Mouse (Mus musculus): ENCODE measurements around the gene Creb3l4. TPM values are rescaled to one million over a fixed set of nuclear protein-coding genes. Genes with fewer than 3 reads are reported as not detected.

Gene Creb3l4
- polyA plus RNA-seq, 1 experiment = 4.6 TPM

- 0 out of 2 replicates have a peak, but pooled peaks have one; percentile 39 for TF ChIP-seq EP300 (IDR thresholded peaks at IDR 0.05; ENCODE audit: insufficient read depth, low read depth, low read length)
- TF ChIP-seq POLR2A (IDR thresholded peaks at IDR 0.05; ENCODE audit: insufficient read depth, low read length) = peak; percentile 71
- no peak for TF ChIP-seq CTCF (IDR thresholded peaks at IDR 0.05; ENCODE audit: low read depth, low read length)
- H3K27ac ChIP-seq (ENCODE audit: insufficient read depth, low read length) = peak within 1 kb of the TSS; percentile 64
- H3K27me3 ChIP-seq (ENCODE audit: control insufficient read depth, insufficient read depth, low read length, poor library complexity, severe bottlenecking) = no peaks in the 10 kb centered on the region
- peak within 1 kb of the TSS; percentile 78 for H3K9ac ChIP-seq (ENCODE audit: low read depth, poor library complexity, severe bottlenecking)
- H3K36me3 ChIP-seq (ENCODE audit: control insufficient read depth, insufficient read depth, low read length, poor library complexity, severe bottlenecking) = peaks cover 20% of the 10 kb centered on the region
- peak within 1 kb of the TSS; percentile 97 for H3K4me3 ChIP-seq (ENCODE audit: low read depth, low read length)
- no peaks in the 10 kb centered on the region for H3K4me1 ChIP-seq (ENCODE audit: control insufficient read depth, insufficient read depth, low read length)
- no peaks in the 10 kb centered on the region for H3K9me3 ChIP-seq (replicated peaks; ENCODE audit: control insufficient read depth, insufficient read depth, low read length, poor library complexity, severe bottlenecking)
Observed at GRCm38 (mm10) chr3:90231507-90232333, 11.6 kb downstream of the Creb3l4 start, which contains the start of gene Jtb. Gene Jtb (plus strand): TSS chr3:90231597.

- no peaks in the 10 kb centered on the region for H3K27me3 ChIP-seq (ENCODE audit: control insufficient read depth, insufficient read depth, low read length, poor library complexity, severe bottlenecking)
- peak overlapping the region; percentile 97 for H3K4me3 ChIP-seq (ENCODE audit: low read depth, low read length)
- H3K9me3 ChIP-seq (replicated peaks; ENCODE audit: control insufficient read depth, insufficient read depth, low read length, poor library complexity, severe bottlenecking) = no peaks in the 10 kb centered on the region
- H3K27ac ChIP-seq (ENCODE audit: insufficient read depth, low read length) = no peak overlapping the region
- peaks cover 18% of the 10 kb centered on the region for H3K36me3 ChIP-seq (ENCODE audit: control insufficient read depth, insufficient read depth, low read length, poor library complexity, severe bottlenecking)
- TF ChIP-seq POLR2A (IDR thresholded peaks at IDR 0.05; ENCODE audit: insufficient read depth, low read length) (no peak), EP300 (IDR thresholded peaks at IDR 0.05; ENCODE audit: insufficient read depth, low read depth, low read length) (no peak), CTCF (IDR thresholded peaks at IDR 0.05; ENCODE audit: low read depth, low read length) (no peak)
- H3K9ac ChIP-seq (ENCODE audit: low read depth, poor library complexity, severe bottlenecking) = peak overlapping the region; percentile 78
- H3K4me1 ChIP-seq (ENCODE audit: control insufficient read depth, insufficient read depth, low read length) = no peaks in the 10 kb centered on the region
Observed at GRCm38 (mm10) chr3:90231075-90231474, 12.2 kb downstream of the Creb3l4 start.

DNA sequence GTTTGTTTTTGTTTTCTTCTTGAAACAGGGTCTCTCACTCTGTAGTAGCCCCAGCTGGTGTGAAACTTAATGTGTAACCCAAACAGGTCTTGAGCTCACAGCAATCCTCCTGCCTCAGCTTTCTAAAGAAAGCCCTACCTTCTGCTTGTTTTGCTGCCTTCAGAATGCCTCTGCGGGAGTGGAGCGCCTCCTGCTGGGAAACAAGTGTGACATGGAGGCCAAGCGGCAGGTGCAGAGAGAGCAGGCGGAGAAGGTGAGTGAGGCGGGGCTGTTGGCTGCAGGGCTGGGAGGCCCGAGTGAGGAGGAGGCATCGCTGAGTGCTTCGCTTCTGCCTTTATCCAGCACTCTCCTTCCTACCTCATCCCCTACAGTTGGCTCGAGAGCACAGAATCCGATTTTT lies 19.0 kb downstream of the Creb3l4 start:
- Histone ChIP-seq H3K4me3 (ENCODE audit: low read depth, low read length) (no peak overlapping the region), H3K9me3 (replicated peaks; ENCODE audit: control insufficient read depth, insufficient read depth, low read length, poor library complexity, severe bottlenecking) (no peaks in the 10 kb centered on the region), H3K4me1 (ENCODE audit: control insufficient read depth, insufficient read depth, low read length) (peaks cover 6% of the 10 kb centered on the region), H3K9ac (ENCODE audit: low read depth, poor library complexity, severe bottlenecking) (no peak overlapping the region), H3K36me3 (ENCODE audit: control insufficient read depth, insufficient read depth, low read length, poor library complexity, severe bottlenecking) (no peaks in the 10 kb centered on the region), H3K27me3 (ENCODE audit: control insufficient read depth, insufficient read depth, low read length, poor library complexity, severe bottlenecking) (no peaks in the 10 kb centered on the region), H3K27ac (ENCODE audit: insufficient read depth, low read length) (no peak overlapping the region)
- 0 out of 2 replicates have a peak, but pooled peaks have one; percentile 45 for TF ChIP-seq EP300 (IDR thresholded peaks at IDR 0.05; ENCODE audit: insufficient read depth, low read depth, low read length)
- TF ChIP-seq POLR2A (IDR thresholded peaks at IDR 0.05; ENCODE audit: insufficient read depth, low read length) = no peak
- TF ChIP-seq CTCF (IDR thresholded peaks at IDR 0.05; ENCODE audit: low read depth, low read length) = peak; percentile 90

DNA sequence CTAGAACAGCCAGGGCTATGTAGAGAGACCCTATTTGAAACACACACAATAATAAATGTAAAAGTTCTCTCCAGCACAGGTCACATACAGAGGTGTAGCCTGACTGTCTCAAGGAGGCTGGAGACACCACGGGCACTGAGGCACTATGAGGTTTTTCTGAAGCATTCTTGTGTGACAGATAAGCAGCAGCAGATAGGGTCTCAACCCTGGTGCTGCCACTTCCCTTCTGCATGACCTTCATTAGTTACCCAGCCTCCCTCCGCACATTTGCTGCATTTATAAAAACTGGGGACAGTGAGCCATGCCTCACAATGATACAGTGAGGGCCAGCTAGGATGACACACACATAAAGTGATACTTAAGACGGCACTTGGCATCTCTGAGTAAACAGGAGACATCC lies 20.4 kb downstream of the Creb3l4 start:
- TF ChIP-seq CTCF (IDR thresholded peaks at IDR 0.05; ENCODE audit: low read depth, low read length) (no peak), POLR2A (IDR thresholded peaks at IDR 0.05; ENCODE audit: insufficient read depth, low read length) (no peak), EP300 (IDR thresholded peaks at IDR 0.05; ENCODE audit: insufficient read depth, low read depth, low read length) (no peak)

DNA sequence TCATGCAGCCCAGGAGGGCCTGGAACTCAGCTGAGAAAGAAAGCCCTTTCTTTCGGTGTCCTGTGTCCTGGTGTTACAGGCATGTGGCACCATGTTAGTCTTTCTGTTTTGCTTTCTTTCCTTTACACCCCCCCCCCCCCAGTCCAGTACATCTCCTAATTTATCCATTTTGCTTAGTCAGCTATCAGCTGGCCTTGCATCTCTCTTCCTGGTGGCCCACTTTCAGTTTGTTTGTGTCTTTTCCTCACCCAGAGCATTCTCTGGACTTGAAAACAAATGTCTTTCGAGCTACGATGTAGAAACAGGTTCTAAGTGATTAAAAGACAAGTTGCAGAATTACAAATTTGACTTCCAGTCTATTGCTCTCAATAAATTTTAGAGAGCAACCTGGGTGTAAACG lies 20.9 kb downstream of the Creb3l4 start:
- Histone ChIP-seq H3K4me3 (ENCODE audit: low read depth, low read length) (no peak overlapping the region), H3K27me3 (ENCODE audit: control insufficient read depth, insufficient read depth, low read length, poor library complexity, severe bottlenecking) (no peaks in the 10 kb centered on the region), H3K36me3 (ENCODE audit: control insufficient read depth, insufficient read depth, low read length, poor library complexity, severe bottlenecking) (no peaks in the 10 kb centered on the region), H3K9ac (ENCODE audit: low read depth, poor library complexity, severe bottlenecking) (no peak overlapping the region), H3K9me3 (replicated peaks; ENCODE audit: control insufficient read depth, insufficient read depth, low read length, poor library complexity, severe bottlenecking) (no peaks in the 10 kb centered on the region), H3K27ac (ENCODE audit: insufficient read depth, low read length) (no peak overlapping the region), H3K4me1 (ENCODE audit: control insufficient read depth, insufficient read depth, low read length) (peaks cover 6% of the 10 kb centered on the region)
- TF ChIP-seq CTCF (IDR thresholded peaks at IDR 0.05; ENCODE audit: low read depth, low read length) (no peak), EP300 (IDR thresholded peaks at IDR 0.05; ENCODE audit: insufficient read depth, low read depth, low read length) (no peak), POLR2A (IDR thresholded peaks at IDR 0.05; ENCODE audit: insufficient read depth, low read length) (no peak)

More for the DNA sequence above, 20.4 kb downstream of the Creb3l4 start:
- Histone ChIP-seq H3K9ac (ENCODE audit: low read depth, poor library complexity, severe bottlenecking) (no peak overlapping the region), H3K27ac (ENCODE audit: insufficient read depth, low read length) (no peak overlapping the region), H3K4me1 (ENCODE audit: control insufficient read depth, insufficient read depth, low read length) (peaks cover 6% of the 10 kb centered on the region), H3K36me3 (ENCODE audit: control insufficient read depth, insufficient read depth, low read length, poor library complexity, severe bottlenecking) (no peaks in the 10 kb centered on the region), H3K9me3 (replicated peaks; ENCODE audit: control insufficient read depth, insufficient read depth, low read length, poor library complexity, severe bottlenecking) (no peaks in the 10 kb centered on the region), H3K27me3 (ENCODE audit: control insufficient read depth, insufficient read depth, low read length, poor library complexity, severe bottlenecking) (no peaks in the 10 kb centered on the region), H3K4me3 (ENCODE audit: low read depth, low read length) (no peak overlapping the region)

DNA sequence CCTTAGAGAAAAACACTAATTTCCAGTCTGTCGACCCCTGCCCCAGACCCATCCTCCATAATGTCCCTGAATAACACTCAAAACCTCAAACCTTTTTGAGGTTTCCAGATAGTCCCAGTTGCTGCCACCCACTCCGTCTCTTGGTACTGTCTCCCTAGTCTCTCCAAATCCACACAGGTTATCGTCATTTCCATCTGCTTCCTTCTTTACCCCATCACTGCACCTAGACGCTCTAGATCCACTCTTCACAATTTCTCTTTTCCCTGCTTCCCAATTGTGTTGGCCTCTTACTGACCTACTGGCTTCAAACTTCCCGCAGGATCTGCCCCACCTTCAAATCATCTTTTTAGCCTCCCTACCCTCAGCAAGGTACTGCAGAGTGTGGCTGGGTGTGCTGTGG lies 22.2 kb downstream of the Creb3l4 start:
- Histone ChIP-seq H3K4me3 (ENCODE audit: low read depth, low read length) (no peak overlapping the region), H3K4me1 (ENCODE audit: control insufficient read depth, insufficient read depth, low read length) (peaks cover 6% of the 10 kb centered on the region), H3K9ac (ENCODE audit: low read depth, poor library complexity, severe bottlenecking) (peak overlapping the region; percentile 82), H3K36me3 (ENCODE audit: control insufficient read depth, insufficient read depth, low read length, poor library complexity, severe bottlenecking) (no peaks in the 10 kb centered on the region), H3K27ac (ENCODE audit: insufficient read depth, low read length) (no peak overlapping the region), H3K9me3 (replicated peaks; ENCODE audit: control insufficient read depth, insufficient read depth, low read length, poor library complexity, severe bottlenecking) (no peaks in the 10 kb centered on the region), H3K27me3 (ENCODE audit: control insufficient read depth, insufficient read depth, low read length, poor library complexity, severe bottlenecking) (no peaks in the 10 kb centered on the region)
- no peak for TF ChIP-seq EP300 (IDR thresholded peaks at IDR 0.05; ENCODE audit: insufficient read depth, low read depth, low read length)
- no peak for TF ChIP-seq CTCF (IDR thresholded peaks at IDR 0.05; ENCODE audit: low read depth, low read length)
- no peak for TF ChIP-seq POLR2A (IDR thresholded peaks at IDR 0.05; ENCODE audit: insufficient read depth, low read length)
